ENCODE assay signal across 8 mouse cellular contexts in genomic region chr4:128806043-128806826, GRCm38 (mm10). TPM values are rescaled to one million over a fixed set of nuclear protein-coding genes. Genes with fewer than 3 reads are reported as not detected.
DNase-seq lines count a peak whose midpoint lies in the region; ATAC-seq and TF ChIP-seq lines count a peak whose summit lies in the region.

TSS of gene Zfp362 (minus strand) at chr4:128806045.

- under 1% methylated on average over 53 of the region's 111 CpGs for WGBS in forebrain, embryonic 15.5 days
- WGBS in hindbrain, embryonic 13.5 days = under 1% methylated on average over 60 of the region's 111 CpGs
- under 1% methylated on average over 73 of the region's 111 CpGs for WGBS in limb, embryonic 12.5 days
- under 1% methylated on average over 81 of the region's 111 CpGs for WGBS in midbrain, embryonic 15.5 days
- WGBS in stomach, postnatal 0 days = 1% methylated on average over 25 of the region's 111 CpGs

- H3K4me3 ChIP-seq in forebrain, embryonic 15.5 days = peak within 1 kb of the TSS; percentile 93
- H3K4me3 ChIP-seq in hindbrain, embryonic 13.5 days = peak within 1 kb of the TSS; percentile 87
- peak within 1 kb of the TSS; percentile 81 for H3K4me3 ChIP-seq in limb, embryonic 12.5 days (replicated peaks)
- peak within 1 kb of the TSS; percentile 72 for H3K4me3 ChIP-seq in midbrain, embryonic 15.5 days
- peak within 1 kb of the TSS; percentile 78 for H3K4me3 ChIP-seq in stomach, postnatal 0 days (ENCODE audit: low read depth, low read length)

- no peaks in the 10 kb centered on the region for H3K27me3 ChIP-seq in forebrain, embryonic 15.5 days
- no peaks in the 10 kb centered on the region for H3K27me3 ChIP-seq in hindbrain, embryonic 13.5 days
- H3K27me3 ChIP-seq in limb, embryonic 12.5 days = no peaks in the 10 kb centered on the region
- no peaks in the 10 kb centered on the region for H3K27me3 ChIP-seq in midbrain, embryonic 15.5 days (replicated peaks)
- H3K27me3 ChIP-seq in stomach, postnatal 0 days (ENCODE audit: control insufficient read depth, insufficient read depth, low read length) = no peaks in the 10 kb centered on the region

- H3K4me2 ChIP-seq in forebrain, embryonic 15.5 days (replicated peaks) = peak within 1 kb of the TSS; percentile 89
- H3K4me2 ChIP-seq in hindbrain, embryonic 13.5 days = peak within 1 kb of the TSS; percentile 99
- peak within 1 kb of the TSS; percentile 96 for H3K4me2 ChIP-seq in limb, embryonic 12.5 days
- peak within 1 kb of the TSS; percentile 77 for H3K4me2 ChIP-seq in midbrain, embryonic 15.5 days
- peak within 1 kb of the TSS; percentile 92 for H3K4me2 ChIP-seq in stomach, postnatal 0 days (replicated peaks; ENCODE audit: low read depth)

- H3K9me3 ChIP-seq in forebrain, embryonic 15.5 days = no peaks in the 10 kb centered on the region
- H3K9me3 ChIP-seq in hindbrain, embryonic 13.5 days = no peaks in the 10 kb centered on the region
- no peaks in the 10 kb centered on the region for H3K9me3 ChIP-seq in limb, embryonic 12.5 days
- H3K9me3 ChIP-seq in midbrain, embryonic 15.5 days = no peaks in the 10 kb centered on the region
- no peaks in the 10 kb centered on the region for H3K9me3 ChIP-seq in stomach, postnatal 0 days (ENCODE audit: control insufficient read depth, low read length)

- peaks cover 44% of the 10 kb centered on the region for H3K4me1 ChIP-seq in forebrain, embryonic 15.5 days
- peaks cover 49% of the 10 kb centered on the region for H3K4me1 ChIP-seq in hindbrain, embryonic 13.5 days (replicated peaks)
- peaks cover 44% of the 10 kb centered on the region for H3K4me1 ChIP-seq in limb, embryonic 12.5 days (replicated peaks)
- H3K4me1 ChIP-seq in midbrain, embryonic 15.5 days = peaks cover 46% of the 10 kb centered on the region
- H3K4me1 ChIP-seq in stomach, postnatal 0 days (replicated peaks; ENCODE audit: control insufficient read depth, insufficient read depth) = peaks cover 13% of the 10 kb centered on the region

- H3K36me3 ChIP-seq in forebrain, embryonic 15.5 days = no peaks in the 10 kb centered on the region
- H3K36me3 ChIP-seq in hindbrain, embryonic 13.5 days = no peaks in the 10 kb centered on the region
- H3K36me3 ChIP-seq in limb, embryonic 12.5 days = no peaks in the 10 kb centered on the region; the same call in 1 of the 2 replicates
- no peaks in the 10 kb centered on the region for H3K36me3 ChIP-seq in midbrain, embryonic 15.5 days (replicated peaks)
- no peaks in the 10 kb centered on the region for H3K36me3 ChIP-seq in stomach, postnatal 0 days (ENCODE audit: control insufficient read depth, insufficient read depth, low read length)

- TF ChIP-seq EP300 in stomach, postnatal 0 days (optimal IDR thresholded peaks at IDR 0.05) = no peak

- peak within 1 kb of the TSS; percentile 98 for H3K27ac ChIP-seq in forebrain, embryonic 15.5 days (replicated peaks)
- H3K27ac ChIP-seq in hindbrain, embryonic 13.5 days = peak within 1 kb of the TSS; percentile 98
- H3K27ac ChIP-seq in limb, embryonic 12.5 days = peak within 1 kb of the TSS; percentile 99
- peak within 1 kb of the TSS; percentile 95 for H3K27ac ChIP-seq in midbrain, embryonic 15.5 days
- H3K27ac ChIP-seq in stomach, postnatal 0 days (replicated peaks) = peak within 1 kb of the TSS; percentile 99

- peak in 1 of 2 experiments; percentile 47 for DNase-seq in layer of hippocampus, adult 18-20 months (ENCODE audit: low spot score in 2 of 2)
- DNase-seq in layer of hippocampus, adult 11-12 months (ENCODE audit: low spot score) = no peak
- peak; percentile 54 for DNase-seq in brain, adult 2 months (ENCODE audit: low read depth, low spot score)
- DNase-seq in stomach, postnatal 0 days (ENCODE audit: low spot score) = peak; percentile 63

- no peak; the same call in 1 of the 2 replicates for TF ChIP-seq CTCF in stomach, postnatal 0 days (IDR thresholded peaks at IDR 0.05; ENCODE audit: low read depth)

- H3K9ac ChIP-seq in forebrain, embryonic 15.5 days (replicated peaks) = peak within 1 kb of the TSS; percentile 98
- peak within 1 kb of the TSS; percentile 99 for H3K9ac ChIP-seq in hindbrain, embryonic 13.5 days
- peak within 1 kb of the TSS; percentile 99 for H3K9ac ChIP-seq in limb, embryonic 12.5 days (replicated peaks)
- peak within 1 kb of the TSS; percentile 94 for H3K9ac ChIP-seq in midbrain, embryonic 15.5 days
- H3K9ac ChIP-seq in stomach, postnatal 0 days (ENCODE audit: low read length) = peak within 1 kb of the TSS; percentile 97

- ATAC-seq in forebrain, embryonic 15.5 days (replicated peaks) = peak; percentile 65
- ATAC-seq in hindbrain, embryonic 13.5 days (ENCODE audit: low FRiP score) = peak; percentile 43
- peak; percentile 52 for ATAC-seq in limb, embryonic 12.5 days (ENCODE audit: insufficient number of reproducible peaks, insufficient read depth, low FRiP score, low TSS enrichment, low read depth)
- peak; percentile 66 for ATAC-seq in midbrain, embryonic 15.5 days (replicated peaks)
- peak; percentile 60 for ATAC-seq in stomach, postnatal 0 days (ENCODE audit: low FRiP score, low TSS enrichment)

RNA-seq across cellular contexts. Expression of gene Zfp362, which starts in this region (rescaled TPM):
- total RNA-seq in layer of hippocampus, adult 18-20 months (2021) = 10 to 100 TPM; 24.3 to 25.4 TPM
- polyA plus RNA-seq in forebrain, embryonic 15.5 days (2015; fragmentation: Nextera tagmentation; extraction: Ambion mirVana) = 45.5 and 51.3 TPM in 2 replicates
- 36.9 and 39.0 TPM in 2 replicates for polyA plus RNA-seq in hindbrain, embryonic 13.5 days (2015; fragmentation: Nextera tagmentation; extraction: Ambion mirVana)
- polyA plus RNA-seq in limb, embryonic 12.5 days (2016; fragmentation: Nextera tagmentation; extraction: Ambion mirVana) = 47.6 and 52.1 TPM in 2 replicates
- polyA plus RNA-seq in midbrain, embryonic 15.5 days (2015; fragmentation: Nextera tagmentation; extraction: Ambion mirVana) = 40.1 and 42.2 TPM in 2 replicates
- 11.3 and 13.9 TPM in 2 replicates for polyA plus RNA-seq in stomach, postnatal 0 days (2015; fragmentation: Nextera tagmentation; extraction: Ambion mirVana)
